25 mouse cellular contexts compared by ENCODE assay signal in the genomic region with DNA sequence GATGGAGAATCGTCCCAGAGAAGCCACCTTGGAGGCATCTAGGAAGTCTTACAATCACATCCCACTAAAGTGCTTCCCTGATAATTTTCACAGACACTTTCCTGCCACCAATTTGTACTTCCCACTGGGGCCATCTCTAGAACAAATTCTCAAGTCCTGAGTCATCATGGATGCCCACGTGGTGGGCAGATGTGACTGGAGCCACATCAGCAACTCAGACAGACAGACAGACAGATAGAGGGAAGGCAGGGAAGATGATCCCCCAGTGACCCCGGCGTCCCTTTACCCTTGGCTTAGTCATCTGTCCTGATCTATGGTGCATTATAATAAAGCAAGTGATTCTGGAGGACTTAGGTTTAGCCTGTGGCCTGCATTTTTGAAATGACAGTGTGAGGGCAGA. TPM values are rescaled to one million over a fixed set of nuclear protein-coding genes. Genes with fewer than 3 reads are reported as not detected.
DNase-seq lines count a peak whose midpoint lies in the region; ATAC-seq and TF ChIP-seq lines count a peak whose summit lies in the region.
"Had no signal": no experiment of that assay in that cellular context is flagged by ENCODE, and none has a peak within 500 bp of the region (broad histone marks: within the 10 kb centered on the region; RNA-seq: fewer than 3 reads in every experiment).

No protein-coding gene starts in this region.

- H3K9me3 ChIP-seq in heart, embryonic 15.5 days (replicated peaks) = no peaks in the 10 kb centered on the region
- H3K9me3 ChIP-seq: embryonic facial prominence, embryonic 13.5 days; forebrain, embryonic 13.5 days; intestine, embryonic 15.5 days; limb, embryonic 10.5 days; liver, embryonic 15.5 days; lung, embryonic 15.5 days; neural tube, embryonic 12.5 days had no signal

- peak overlapping the region; percentile 86 for H3K27ac ChIP-seq in heart, adult 2 months
- H3K27ac ChIP-seq in heart, embryonic 15.5 days = peak overlapping the region; percentile 88
- H3K27ac ChIP-seq: embryonic facial prominence, embryonic 13.5 days; forebrain, embryonic 13.5 days; intestine, embryonic 15.5 days; limb, embryonic 10.5 days; liver, embryonic 15.5 days; lung, embryonic 15.5 days; neural tube, embryonic 12.5 days had no signal

- H3K27me3 ChIP-seq in heart, adult 2 months (ENCODE audit: control insufficient read depth, insufficient read depth, low read length) = no peaks in the 10 kb centered on the region
- no peaks in the 10 kb centered on the region for H3K27me3 ChIP-seq in heart, embryonic 15.5 days
- H3K27me3 ChIP-seq: embryonic facial prominence, embryonic 13.5 days; forebrain, embryonic 13.5 days; intestine, embryonic 15.5 days; liver, embryonic 15.5 days; lung, embryonic 15.5 days; neural tube, embryonic 12.5 days had no signal

- WGBS in heart, adult 2 months = 56% methylated on average over 4 of the region's 4 CpGs
- WGBS in heart, embryonic 15.5 days = 58% methylated on average over 4 of the region's 4 CpGs

- no peak for ATAC-seq in heart, embryonic 15.5 days (replicated peaks; ENCODE audit: insufficient number of reproducible peaks, insufficient read depth, low FRiP score, low read depth)
- ATAC-seq: forebrain, embryonic 13.5 days; hindbrain, embryonic 16.5 days; intestine, embryonic 15.5 days had no signal

- no peak overlapping the region for H3K4me3 ChIP-seq in heart, adult 2 months
- H3K4me3 ChIP-seq in heart, embryonic 15.5 days = no peak overlapping the region
- H3K4me3 ChIP-seq: embryonic facial prominence, embryonic 13.5 days; forebrain, embryonic 13.5 days; intestine, embryonic 15.5 days; limb, embryonic 10.5 days; liver, embryonic 15.5 days; lung, embryonic 15.5 days; neural tube, embryonic 12.5 days had no signal

- no peak for DNase-seq in heart, adult 2 months
- no peak for DNase-seq in heart, postnatal 25 days (ENCODE audit: low spot score)
- DNase-seq in heart, adult 8-10 months (ENCODE audit: low spot score) = no peak
- peak; percentile 46 for DNase-seq in NIH3T3 (ENCODE audit: low read depth)
- DNase-seq in right cerebral cortex, postnatal 10 days (ENCODE audit: low spot score in 2 of 2) = no peak
- DNase-seq in T-cell, adult 2 months (ENCODE audit: low spot score) = no peak
- DNase-seq: cerebellum, adult 18-20 months; cerebellum, postnatal 25 days; gastrocnemius, postnatal 10 days; kidney, adult 8-10 months; kidney, postnatal 10 days; liver; lung, postnatal 4 days; midbrain, embryonic 14.5 days; right cerebral cortex, postnatal 25 days; spleen, adult 18-20 months had no signal

- no peak for TF ChIP-seq POLR2A in heart, adult 2 months (IDR thresholded peaks at IDR 0.05; ENCODE audit: insufficient read depth, low read depth, low read length)

- H3K4me2 ChIP-seq in heart, embryonic 15.5 days = no peak overlapping the region
- H3K4me2 ChIP-seq: embryonic facial prominence, embryonic 13.5 days; forebrain, embryonic 13.5 days; intestine, embryonic 15.5 days; liver, embryonic 15.5 days; lung, embryonic 15.5 days; neural tube, embryonic 12.5 days had no signal

- intact Hi-C loops in heart, adult 2 months (cut with DNase I) = loop anchor here (2.0 kb wide), 1 partner anchor 17 kb away; no protein-coding TSS in a partner anchor
- intact Hi-C loops in heart, postnatal 25 days (cut with DNase I) = no loop called here

- no peak for TF ChIP-seq CTCF in heart, adult 2 months (IDR thresholded peaks at IDR 0.05)

- peaks cover 1% of the 10 kb centered on the region; the same call in 1 of the 2 replicates for H3K4me1 ChIP-seq in heart, adult 2 months (ENCODE audit: control insufficient read depth, insufficient read depth, low read length)
- peaks cover 15% of the 10 kb centered on the region for H3K4me1 ChIP-seq in heart, embryonic 15.5 days (replicated peaks)
- H3K4me1 ChIP-seq: embryonic facial prominence, embryonic 13.5 days; forebrain, embryonic 13.5 days; limb, embryonic 10.5 days; liver, embryonic 15.5 days; lung, embryonic 15.5 days; neural tube, embryonic 12.5 days had no signal

- H3K36me3 ChIP-seq in heart, adult 2 months (ENCODE audit: control insufficient read depth, insufficient read depth, low read length) = no peaks in the 10 kb centered on the region
- no peaks in the 10 kb centered on the region for H3K36me3 ChIP-seq in heart, embryonic 15.5 days
- H3K36me3 ChIP-seq: intestine, embryonic 15.5 days; lung, embryonic 15.5 days had no signal

- TF ChIP-seq EP300 in heart, adult 2 months (IDR thresholded peaks at IDR 0.05; ENCODE audit: insufficient read depth, low read depth, low read length) = no peak

- H3K79me2 ChIP-seq in heart, adult 2 months (replicated peaks; ENCODE audit: control insufficient read depth, insufficient read depth, low read length) = no peaks in the 10 kb centered on the region

- H3K9ac ChIP-seq in heart, adult 2 months (ENCODE audit: low read depth, low read length) = no peak overlapping the region
- H3K9ac ChIP-seq in heart, embryonic 15.5 days = no peak overlapping the region
- H3K9ac ChIP-seq: embryonic facial prominence, embryonic 13.5 days; forebrain, embryonic 13.5 days; intestine, embryonic 15.5 days; liver, embryonic 15.5 days; lung, embryonic 15.5 days; neural tube, embryonic 12.5 days had no signal

RNA-seq across cellular contexts. Expression of a gene that starts 47.5 kb away (rescaled TPM):
- total RNA-seq in heart, adult 2 months (2021) = 100 to 1,000 TPM; 281 to 332 TPM
- polyA plus RNA-seq in heart, adult 2 months (2012; rRNA removed) = 47.7 and 66.6 TPM in 2 replicates
- total RNA-seq in heart, postnatal 25 days (2021) = 100 to 1,000 TPM; 312 to 319 TPM
- polyA plus RNA-seq in heart, embryonic 15.5 days (2015; fragmentation: Nextera tagmentation; extraction: Ambion mirVana) = 344 and 459 TPM in 2 replicates
- total RNA-seq in heart, adult 8-10 months (2022) = 100 to 1,000 TPM; 306 to 352 (median 322) TPM

RNA-seq across cellular contexts. Expression of a gene that starts 53.2 kb away (rescaled TPM):
- 1 to 10 TPM; 4.3 to 4.4 TPM for total RNA-seq in heart, adult 2 months (2021)
- polyA plus RNA-seq in heart, adult 2 months (2012; rRNA removed) = 2.3 and 2.7 TPM in 2 replicates
- 1 to 10 TPM; 2.7 to 4.4 TPM for total RNA-seq in heart, postnatal 25 days (2021)
- polyA plus RNA-seq in heart, embryonic 15.5 days (2015; fragmentation: Nextera tagmentation; extraction: Ambion mirVana) = 3.9 and 4.4 TPM in 2 replicates
- 1 to 10 TPM; 3.5 to 5.3 (median 4.3) TPM for total RNA-seq in heart, adult 8-10 months (2022)

RNA-seq across cellular contexts. Expression of a gene that starts 53.2 kb away (rescaled TPM):
- 10 to 100 TPM; 28.4 to 32.9 TPM for total RNA-seq in heart, adult 2 months (2021)
- 25.2 and 34.4 TPM in 2 replicates for polyA plus RNA-seq in heart, adult 2 months (2012; rRNA removed)
- total RNA-seq in heart, postnatal 25 days (2021) = 10 to 100 TPM; 31.2 to 32.1 TPM
- polyA plus RNA-seq in heart, embryonic 15.5 days (2015; fragmentation: Nextera tagmentation; extraction: Ambion mirVana) = 45.2 and 48.7 TPM in 2 replicates
- 10 to 100 TPM; 31.2 to 35.8 (median 35.0) TPM for total RNA-seq in heart, adult 8-10 months (2022)
